Mouse (Mus musculus): ENCODE results near the gene Gm49378. TPM values are rescaled to one million over a fixed set of nuclear protein-coding genes. Genes with fewer than 3 reads are reported as not detected.

The Gm49378 gene
- polyA plus RNA-seq, 1 experiment, result 0.64 TPM

DNA sequence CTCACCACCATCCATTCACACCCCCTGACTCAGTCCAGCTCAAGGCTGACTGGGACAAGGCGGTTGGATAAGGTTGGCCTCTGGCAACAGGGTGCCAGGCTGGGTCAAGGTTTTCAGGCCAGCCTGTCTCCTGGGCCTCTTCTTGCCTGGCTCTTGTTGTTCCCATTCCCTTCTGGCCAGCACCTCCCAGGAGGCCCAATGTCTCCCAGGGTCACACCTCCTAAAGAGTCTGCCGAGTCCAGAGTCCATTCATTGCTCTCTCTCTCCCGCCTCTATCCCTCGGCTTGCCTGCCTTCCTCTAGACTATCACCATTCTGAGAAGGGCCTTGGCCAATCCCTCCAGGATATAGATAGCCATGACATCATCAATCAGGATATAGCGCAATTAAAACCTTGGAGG lies 20.3 kb upstream of the Gm49378 start:
- Histone ChIP-seq H3K36me3 (replicated peaks; ENCODE audit: low read length) (peaks cover 43% of the 10 kb centered on the region), H3K27me3 (replicated peaks) (no peaks in the 10 kb centered on the region), H3K4me1 (peaks cover 32% of the 10 kb centered on the region), H3K4me3 (replicated peaks) (no peak overlapping the region), H3K9me3 (no peaks in the 10 kb centered on the region)
- TF ChIP-seq FLI1 (IDR thresholded peaks at IDR 0.05; ENCODE audit: low read length) (no peak), GATA1 (IDR thresholded peaks at IDR 0.05; ENCODE audit: borderline replicate concordance, low read length) (no peak)

DNA sequence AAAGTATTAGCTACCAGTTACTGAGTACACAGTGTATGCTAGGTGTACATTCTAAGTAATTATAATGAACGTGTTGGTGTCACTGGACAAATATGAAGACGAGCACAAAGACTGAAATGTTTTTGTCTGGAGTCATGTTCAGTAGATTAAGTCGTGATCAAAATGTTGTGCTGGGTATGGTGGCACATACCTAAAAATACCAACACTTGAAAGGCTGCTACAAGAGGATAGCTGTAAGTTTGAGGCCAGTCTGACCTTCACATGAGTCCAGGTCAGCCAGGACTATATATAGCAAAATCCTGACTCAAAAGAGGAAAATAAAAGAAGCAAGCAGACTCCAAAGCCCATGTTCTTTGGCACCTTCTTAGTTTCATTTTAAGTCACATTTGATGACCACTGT lies 19.2 kb upstream of the Gm49378 start:
- peaks cover 2% of the 10 kb centered on the region for H3K27me3 ChIP-seq (replicated peaks)
- H3K9me3 ChIP-seq, result no peaks in the 10 kb centered on the region
- no peak for TF ChIP-seq GATA1 (IDR thresholded peaks at IDR 0.05; ENCODE audit: borderline replicate concordance, low read length)
- no peak for TF ChIP-seq FLI1 (IDR thresholded peaks at IDR 0.05; ENCODE audit: low read length)
- peaks cover 32% of the 10 kb centered on the region for H3K4me1 ChIP-seq
- peaks cover 32% of the 10 kb centered on the region for H3K36me3 ChIP-seq (replicated peaks; ENCODE audit: low read length)
- H3K4me3 ChIP-seq (replicated peaks), result no peak overlapping the region

DNA sequence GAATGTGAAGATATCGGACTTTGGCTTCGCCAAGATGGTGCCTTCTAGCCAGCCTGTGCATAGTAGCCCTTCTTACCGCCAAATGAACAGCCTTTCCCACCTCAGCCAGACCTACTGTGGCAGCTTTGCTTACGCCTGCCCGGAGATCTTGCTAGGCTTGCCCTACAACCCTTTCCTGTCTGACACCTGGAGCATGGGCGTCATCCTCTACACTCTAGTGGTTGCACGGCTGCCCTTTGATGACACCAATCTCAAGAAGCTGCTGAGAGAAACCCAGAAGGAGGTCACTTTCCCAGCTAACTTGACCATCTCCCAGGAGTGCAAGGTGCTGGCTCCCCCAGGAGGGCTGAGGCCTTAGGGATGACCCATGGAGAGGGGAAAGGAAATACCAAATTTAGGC lies 13.8 kb upstream of the Gm49378 start:
- Histone ChIP-seq H3K36me3 (replicated peaks; ENCODE audit: low read length) (peaks cover 11% of the 10 kb centered on the region), H3K4me3 (replicated peaks) (no peak overlapping the region), H3K9me3 (no peaks in the 10 kb centered on the region), H3K27me3 (replicated peaks) (peaks cover 5% of the 10 kb centered on the region), H3K4me1 (peaks cover 15% of the 10 kb centered on the region)
- TF ChIP-seq FLI1 (IDR thresholded peaks at IDR 0.05; ENCODE audit: low read length), result no peak
- TF ChIP-seq GATA1 (IDR thresholded peaks at IDR 0.05; ENCODE audit: borderline replicate concordance, low read length), result no peak

DNA sequence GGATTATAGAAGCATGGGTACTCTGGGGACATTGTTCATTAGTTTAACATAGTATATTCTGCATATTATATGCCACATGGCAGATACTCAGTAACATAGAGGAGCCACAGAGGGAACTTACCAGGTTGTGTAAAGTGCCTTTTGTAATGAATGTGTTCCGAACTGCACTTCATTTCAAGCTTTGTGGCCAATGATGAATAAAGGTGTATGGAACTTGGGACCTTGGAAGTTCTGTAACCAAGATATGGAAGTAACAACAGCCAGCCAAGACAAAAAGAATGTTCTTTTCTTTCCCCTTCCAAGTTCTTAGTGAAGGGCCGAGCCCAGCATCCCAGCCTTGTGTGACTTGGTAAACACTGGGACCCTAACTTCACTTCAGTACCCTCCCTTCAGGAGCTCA lies 12.2 kb upstream of the Gm49378 start, which contains the start of gene Tssk4:
Gene Tssk4 (plus strand): TSS at position 301 of the 400 bp plus-strand sequence.
- Histone ChIP-seq H3K4me3 (replicated peaks) (no peak within 1 kb of the TSS), H3K27me3 (replicated peaks) (peaks cover 5% of the 10 kb centered on the region), H3K36me3 (replicated peaks; ENCODE audit: low read length) (peaks cover 19% of the 10 kb centered on the region), H3K4me1 (peaks cover 21% of the 10 kb centered on the region), H3K9me3 (no peaks in the 10 kb centered on the region)
- TF ChIP-seq GATA1 (IDR thresholded peaks at IDR 0.05; ENCODE audit: borderline replicate concordance, low read length) (no peak), FLI1 (IDR thresholded peaks at IDR 0.05; ENCODE audit: low read length) (no peak)

DNA sequence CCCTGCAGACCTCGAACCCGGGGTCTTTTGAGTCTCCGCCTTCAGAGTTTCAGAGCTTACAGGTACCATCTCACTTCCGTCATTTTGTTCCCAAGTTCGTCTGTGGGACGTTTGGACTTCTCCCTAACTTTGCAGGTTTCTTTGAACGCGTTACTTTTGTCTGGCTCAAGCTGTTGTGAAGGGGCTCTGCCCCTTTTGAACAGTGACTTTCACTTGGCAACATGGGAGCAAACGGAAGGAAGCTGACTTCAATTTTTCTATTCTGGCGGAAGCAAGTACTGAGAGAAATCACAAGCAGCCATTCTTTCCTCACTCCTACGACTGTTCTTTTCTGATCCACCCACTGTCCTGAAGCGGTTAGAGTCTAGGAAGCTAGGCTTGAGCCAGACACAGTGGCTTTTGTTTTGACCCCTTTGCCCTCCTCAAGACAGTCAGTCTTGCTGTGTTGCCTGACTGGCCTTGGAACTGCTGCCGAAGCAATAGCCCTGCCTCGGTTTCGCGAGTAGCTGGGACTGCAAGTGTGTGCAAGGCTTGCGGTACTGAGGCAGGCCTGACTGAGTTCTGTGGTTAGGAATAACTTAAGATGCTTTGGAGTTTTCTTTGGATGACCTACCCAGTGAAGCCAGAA lies 6.7 kb upstream of the Gm49378 start:
- Histone ChIP-seq H3K4me1 (peaks cover 56% of the 10 kb centered on the region), H3K9me3 (no peaks in the 10 kb centered on the region), H3K36me3 (replicated peaks; ENCODE audit: low read length) (peaks cover 44% of the 10 kb centered on the region), H3K27me3 (replicated peaks) (no peaks in the 10 kb centered on the region), H3K4me3 (replicated peaks) (peak overlapping the region; percentile 91)
- TF ChIP-seq GATA1 (IDR thresholded peaks at IDR 0.05; ENCODE audit: borderline replicate concordance, low read length), result no peak
- no peak for TF ChIP-seq FLI1 (IDR thresholded peaks at IDR 0.05; ENCODE audit: low read length)

DNA sequence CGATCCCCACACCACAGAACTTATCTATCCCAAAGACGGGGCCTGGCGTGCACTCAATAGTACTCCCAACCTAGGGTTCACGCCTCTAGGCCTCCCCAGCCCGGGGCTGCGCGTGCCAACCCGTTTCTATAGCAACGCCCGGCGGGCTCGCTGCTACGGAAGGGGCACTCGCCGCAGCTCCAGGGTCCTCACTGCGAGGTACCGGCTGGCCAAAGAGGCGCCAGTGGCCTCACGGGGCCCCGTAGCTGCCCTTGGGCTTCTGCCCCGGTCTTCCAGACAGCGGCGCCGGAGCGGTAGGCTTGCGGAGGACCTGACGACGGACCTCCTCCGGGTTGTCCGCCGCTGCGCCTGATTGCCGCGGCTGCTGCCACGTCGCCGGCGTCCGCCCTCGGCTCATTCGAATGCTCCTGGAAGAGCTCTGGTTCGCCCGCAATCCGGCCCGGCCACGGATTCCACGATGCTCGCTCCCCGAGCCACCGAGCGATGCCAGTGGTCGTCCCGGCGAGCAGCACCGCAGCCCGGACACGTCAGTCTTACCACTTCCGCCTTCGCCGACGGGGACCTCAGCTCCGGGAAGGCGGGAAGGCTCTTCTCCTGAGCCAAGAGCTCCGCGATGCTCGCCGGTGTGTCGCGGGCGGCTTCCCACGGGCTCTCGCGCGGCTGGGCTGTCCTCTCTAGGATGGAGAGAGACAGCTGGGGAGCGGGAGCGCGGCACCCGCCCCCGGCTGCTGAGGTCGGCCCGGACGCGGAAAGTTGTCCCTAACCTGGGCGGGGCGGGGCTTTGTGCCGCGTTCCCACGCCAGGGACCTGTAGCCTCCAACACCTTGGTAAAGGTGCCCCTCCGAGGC lies 5.6 kb upstream of the Gm49378 start, which contains the start of gene Tm9sf1:
Gene Tm9sf1 (minus strand): TSS at position 747 of the 848 bp plus-strand sequence.
- Histone ChIP-seq H3K36me3 (replicated peaks; ENCODE audit: low read length) (peaks cover 55% of the 10 kb centered on the region), H3K4me1 (peaks cover 53% of the 10 kb centered on the region), H3K9me3 (no peaks in the 10 kb centered on the region), H3K4me3 (replicated peaks) (peak within 1 kb of the TSS; percentile 96), H3K27me3 (replicated peaks) (no peaks in the 10 kb centered on the region)
- TF ChIP-seq FLI1 (IDR thresholded peaks at IDR 0.05; ENCODE audit: low read length) (peak; percentile 40; the same call in 1 of the 2 replicates), GATA1 (IDR thresholded peaks at IDR 0.05; ENCODE audit: borderline replicate concordance, low read length) (no peak)

DNA sequence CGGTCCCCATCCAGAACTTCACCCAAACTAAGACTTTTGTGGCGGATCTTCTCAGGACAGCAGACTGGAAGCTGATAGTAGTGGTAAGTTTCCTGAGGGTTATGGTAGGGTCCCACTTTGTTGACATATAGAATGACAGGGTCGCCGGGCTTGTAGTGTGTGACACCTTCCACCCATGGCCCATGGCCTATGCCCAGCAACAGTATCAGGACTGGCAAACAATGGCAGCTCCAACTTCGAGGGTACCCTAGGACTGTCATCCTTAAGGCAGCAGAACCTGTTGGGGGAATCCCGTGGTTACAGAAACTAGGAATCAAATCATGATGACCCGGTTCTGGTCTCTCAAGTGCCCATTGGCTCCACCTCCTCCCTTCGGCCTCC lies 5.0 kb upstream of the Gm49378 start:
- H3K36me3 ChIP-seq (replicated peaks; ENCODE audit: low read length), result peaks cover 61% of the 10 kb centered on the region
- peak overlapping the region; percentile 96 for H3K4me3 ChIP-seq (replicated peaks)
- H3K9me3 ChIP-seq, result no peaks in the 10 kb centered on the region
- H3K27me3 ChIP-seq (replicated peaks), result no peaks in the 10 kb centered on the region
- no peak for TF ChIP-seq FLI1 (IDR thresholded peaks at IDR 0.05; ENCODE audit: low read length)
- no peak for TF ChIP-seq GATA1 (IDR thresholded peaks at IDR 0.05; ENCODE audit: borderline replicate concordance, low read length)
- peaks cover 57% of the 10 kb centered on the region for H3K4me1 ChIP-seq

DNA sequence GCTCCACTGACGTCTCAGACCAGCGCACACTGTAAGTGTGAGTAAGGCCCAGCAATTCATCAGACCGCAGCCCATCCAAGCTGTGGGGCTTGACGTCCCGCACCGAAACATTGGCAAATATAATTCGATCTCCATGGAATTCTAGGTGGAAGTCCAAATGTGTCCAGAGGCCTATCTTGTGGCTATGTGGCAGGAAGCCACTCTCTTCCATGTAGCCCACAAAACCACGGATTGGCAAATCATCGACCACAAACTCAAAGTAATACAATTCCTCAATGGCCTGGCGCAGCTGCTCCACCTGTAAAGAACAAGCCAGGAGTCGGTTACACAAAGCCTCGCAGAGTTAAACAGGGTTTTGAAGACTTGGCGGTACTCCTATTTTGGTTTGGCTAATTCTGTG lies 3.6 kb upstream of the Gm49378 start:
- Histone ChIP-seq H3K4me3 (replicated peaks) (no peak overlapping the region), H3K9me3 (no peaks in the 10 kb centered on the region), H3K4me1 (peaks cover 61% of the 10 kb centered on the region), H3K27me3 (replicated peaks) (no peaks in the 10 kb centered on the region), H3K36me3 (replicated peaks; ENCODE audit: low read length) (peaks cover 60% of the 10 kb centered on the region)
- TF ChIP-seq GATA1 (IDR thresholded peaks at IDR 0.05; ENCODE audit: borderline replicate concordance, low read length) (no peak), FLI1 (IDR thresholded peaks at IDR 0.05; ENCODE audit: low read length) (no peak)

DNA sequence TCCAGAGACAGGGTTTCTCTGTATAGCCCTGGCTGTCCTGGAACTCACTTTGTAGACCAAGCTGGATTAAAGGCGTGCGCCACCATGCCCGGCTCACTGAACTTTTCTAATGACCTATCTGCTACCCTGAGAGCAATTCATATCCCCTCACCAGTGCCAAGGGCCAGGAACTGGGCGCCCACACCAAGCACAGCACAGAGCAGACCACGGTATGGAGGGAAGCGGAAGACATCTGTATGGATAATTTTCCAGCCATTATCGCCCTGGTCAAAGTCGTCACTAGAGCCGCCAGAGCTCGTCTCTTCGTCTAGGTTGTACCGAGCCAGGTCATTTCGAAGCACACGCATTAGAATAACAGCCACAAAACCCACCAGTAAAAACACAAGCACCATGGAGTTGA lies 3.1 kb upstream of the Gm49378 start:
- Histone ChIP-seq H3K27me3 (replicated peaks) (no peaks in the 10 kb centered on the region), H3K4me3 (replicated peaks) (no peak overlapping the region), H3K4me1 (peaks cover 61% of the 10 kb centered on the region), H3K9me3 (no peaks in the 10 kb centered on the region), H3K36me3 (replicated peaks; ENCODE audit: low read length) (peaks cover 60% of the 10 kb centered on the region)
- TF ChIP-seq FLI1 (IDR thresholded peaks at IDR 0.05; ENCODE audit: low read length) (no peak), GATA1 (IDR thresholded peaks at IDR 0.05; ENCODE audit: borderline replicate concordance, low read length) (no peak)

DNA sequence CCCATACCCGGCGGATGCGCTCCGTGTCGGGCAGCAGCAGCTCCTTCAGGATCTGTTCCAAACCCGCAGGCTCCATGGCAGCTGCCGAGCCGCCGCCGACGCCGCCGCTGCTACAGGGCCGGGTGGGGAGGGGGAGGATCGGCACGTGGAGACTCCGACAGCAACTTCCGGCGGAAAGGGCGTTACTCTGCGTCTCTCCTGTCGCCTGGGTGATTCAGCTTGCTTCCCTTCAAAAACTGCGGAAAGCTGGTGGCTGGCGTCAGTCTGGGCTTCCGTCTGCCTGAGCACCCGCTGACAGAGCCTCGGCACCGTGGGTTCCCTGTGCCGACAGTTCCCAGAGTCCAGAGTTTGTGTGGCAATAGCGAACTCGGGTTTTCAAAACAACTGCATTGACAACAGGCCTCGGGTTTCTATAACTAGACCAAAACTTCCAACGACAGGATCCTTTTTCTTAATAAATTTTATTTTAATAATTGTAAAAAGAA lies 2.1 kb downstream of the Gm49378 start, which contains the start of gene Ipo4:
Gene Ipo4 (minus strand): TSS at position 435 of the 485 bp plus-strand sequence.
- Histone ChIP-seq H3K36me3 (replicated peaks; ENCODE audit: low read length) (peaks cover 84% of the 10 kb centered on the region), H3K9me3 (no peaks in the 10 kb centered on the region), H3K4me3 (replicated peaks) (peak within 1 kb of the TSS; percentile 98), H3K4me1 (peaks cover 42% of the 10 kb centered on the region), H3K27me3 (replicated peaks) (no peaks in the 10 kb centered on the region)
- no peak for TF ChIP-seq GATA1 (IDR thresholded peaks at IDR 0.05; ENCODE audit: borderline replicate concordance, low read length)
- TF ChIP-seq FLI1 (IDR thresholded peaks at IDR 0.05; ENCODE audit: low read length), result no peak

Measured in megakaryocyte, embryonic 14.5 days (primary cell).